ENCODE assay signal across 22 mouse cellular contexts in the genomic region with DNA sequence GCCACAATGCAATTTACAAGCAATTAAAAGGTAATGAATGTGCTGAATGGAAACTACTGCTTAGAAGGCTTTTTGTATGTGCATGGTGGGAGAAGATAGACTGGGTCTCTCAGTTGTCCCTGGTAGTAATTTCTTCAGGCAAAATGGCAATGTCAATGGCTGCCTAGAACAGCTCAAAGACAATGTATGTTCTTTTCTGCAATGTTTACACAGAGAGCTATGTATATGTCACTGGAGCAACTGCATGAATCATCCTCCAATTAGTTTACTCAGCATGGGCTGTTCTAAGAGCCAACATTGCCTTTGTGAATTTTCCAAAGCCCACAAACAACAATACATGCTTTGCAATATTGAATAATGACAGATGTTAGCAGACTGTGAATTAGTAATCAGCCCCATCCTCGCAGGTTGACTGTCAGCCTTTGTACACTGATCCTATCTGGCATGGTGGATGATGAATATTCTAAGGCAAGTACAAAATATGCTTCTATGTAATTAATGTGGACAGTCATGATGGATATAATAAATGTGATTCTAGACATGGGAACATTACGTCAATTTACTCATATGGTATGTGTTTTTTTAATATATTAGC.
A peak's percentile ranks its signal among the peaks of the same experiment; 100 is the strongest.
DNase-seq lines count a peak whose midpoint lies in the region; ATAC-seq lines count a peak whose summit lies in the region.
"Had no signal": no experiment of that assay in that cellular context is flagged by ENCODE, and none has a peak within 500 bp of the region (broad histone marks: within the 10 kb centered on the region; RNA-seq: fewer than 3 reads in every experiment).

No protein-coding gene starts in this region.

- 0 out of 2 replicates have a peak, but pooled peaks cover 4% of the 10 kb centered on the region for H3K4me1 ChIP-seq in midbrain, embryonic 13.5 days (replicated peaks)
- H3K4me1 ChIP-seq in midbrain, embryonic 10.5 days: no peaks in the 10 kb centered on the region
- no peaks in the 10 kb centered on the region for H3K4me1 ChIP-seq in forebrain, embryonic 12.5 days
- no peaks in the 10 kb centered on the region for H3K4me1 ChIP-seq in hindbrain, embryonic 12.5 days
- no peaks in the 10 kb centered on the region for H3K4me1 ChIP-seq in neural tube, embryonic 14.5 days (ENCODE audit: control insufficient read depth, insufficient read depth, low read length)
- H3K4me1 ChIP-seq: heart, embryonic 12.5 days; limb, embryonic 15.5 days; liver, embryonic 15.5 days; neural tube, embryonic 13.5 days had no signal

- H3K4me3 ChIP-seq in midbrain, embryonic 13.5 days (replicated peaks): no peak overlapping the region
- H3K4me3 ChIP-seq in midbrain, embryonic 10.5 days: no peak overlapping the region
- no peak overlapping the region for H3K4me3 ChIP-seq in forebrain, embryonic 12.5 days (replicated peaks)
- H3K4me3 ChIP-seq in hindbrain, embryonic 12.5 days: no peak overlapping the region
- no peak overlapping the region for H3K4me3 ChIP-seq in neural tube, embryonic 14.5 days (ENCODE audit: low read depth, low read length)
- H3K4me3 ChIP-seq: heart, embryonic 12.5 days; layer of hippocampus, adult 2 months; limb, embryonic 15.5 days; liver, embryonic 15.5 days; neural tube, embryonic 13.5 days had no signal

- H3K27me3 ChIP-seq in midbrain, embryonic 13.5 days: no peaks in the 10 kb centered on the region
- H3K27me3 ChIP-seq in midbrain, embryonic 10.5 days (ENCODE audit: low read depth, poor library complexity, severe bottlenecking): no peaks in the 10 kb centered on the region
- H3K27me3 ChIP-seq in forebrain, embryonic 12.5 days: no peaks in the 10 kb centered on the region
- H3K27me3 ChIP-seq in hindbrain, embryonic 12.5 days: no peaks in the 10 kb centered on the region
- H3K27me3 ChIP-seq in neural tube, embryonic 14.5 days (ENCODE audit: control insufficient read depth, insufficient read depth, low read length): no peaks in the 10 kb centered on the region
- H3K27me3 ChIP-seq: heart, embryonic 12.5 days; limb, embryonic 15.5 days; liver, embryonic 15.5 days; neural tube, embryonic 13.5 days had no signal

- no peak overlapping the region for H3K4me2 ChIP-seq in midbrain, embryonic 13.5 days (replicated peaks)
- H3K4me2 ChIP-seq in forebrain, embryonic 12.5 days: no peak overlapping the region
- no peak overlapping the region for H3K4me2 ChIP-seq in hindbrain, embryonic 12.5 days (replicated peaks)
- no peak overlapping the region for H3K4me2 ChIP-seq in neural tube, embryonic 14.5 days (ENCODE audit: low read depth, low read length)
- H3K4me2 ChIP-seq: heart, embryonic 12.5 days; limb, embryonic 15.5 days; liver, embryonic 15.5 days; neural tube, embryonic 13.5 days had no signal

- no peak overlapping the region for H3K9ac ChIP-seq in midbrain, embryonic 13.5 days (replicated peaks)
- no peak overlapping the region for H3K9ac ChIP-seq in forebrain, embryonic 12.5 days
- no peak overlapping the region for H3K9ac ChIP-seq in hindbrain, embryonic 12.5 days
- no peak overlapping the region for H3K9ac ChIP-seq in neural tube, embryonic 14.5 days (replicated peaks; ENCODE audit: low read depth, low read length)
- H3K9ac ChIP-seq: heart, embryonic 12.5 days; limb, embryonic 15.5 days; liver, embryonic 15.5 days; neural tube, embryonic 13.5 days had no signal

- H3K27ac ChIP-seq in midbrain, embryonic 13.5 days: peak overlapping the region; percentile 14; the same call in 1 of the 2 replicates
- no peak overlapping the region for H3K27ac ChIP-seq in midbrain, embryonic 10.5 days (replicated peaks)
- H3K27ac ChIP-seq in forebrain, embryonic 12.5 days: no peak overlapping the region
- no peak overlapping the region for H3K27ac ChIP-seq in hindbrain, embryonic 12.5 days
- H3K27ac ChIP-seq in neural tube, embryonic 14.5 days (ENCODE audit: low read depth, low read length): no peak overlapping the region
- H3K27ac ChIP-seq: layer of hippocampus, adult 2 months; limb, embryonic 15.5 days; liver, embryonic 15.5 days; neural tube, embryonic 13.5 days had no signal

- H3K9me3 ChIP-seq in midbrain, embryonic 13.5 days: no peaks in the 10 kb centered on the region
- no peaks in the 10 kb centered on the region for H3K9me3 ChIP-seq in midbrain, embryonic 10.5 days (replicated peaks)
- no peaks in the 10 kb centered on the region for H3K9me3 ChIP-seq in forebrain, embryonic 12.5 days
- no peaks in the 10 kb centered on the region for H3K9me3 ChIP-seq in hindbrain, embryonic 12.5 days (replicated peaks)
- H3K9me3 ChIP-seq in neural tube, embryonic 14.5 days (ENCODE audit: control insufficient read depth, low read length): no peaks in the 10 kb centered on the region
- H3K9me3 ChIP-seq: heart, embryonic 12.5 days; limb, embryonic 15.5 days; liver, embryonic 15.5 days; neural tube, embryonic 13.5 days had no signal

- WGBS in midbrain, embryonic 13.5 days: 60% methylated on average over 2 of the region's 2 CpGs
- WGBS in midbrain, embryonic 10.5 days: 88% methylated on average over 2 of the region's 2 CpGs
- 67% methylated on average over 2 of the region's 2 CpGs for WGBS in forebrain, embryonic 12.5 days
- WGBS in hindbrain, embryonic 12.5 days: 67% methylated on average over 2 of the region's 2 CpGs
- 64% methylated on average over 2 of the region's 2 CpGs for WGBS in neural tube, embryonic 14.5 days

- DNase-seq in midbrain, embryonic 10.5 days (ENCODE audit: low spot score): no peak
- DNase-seq in urinary bladder, adult 18-20 months (ENCODE audit: low spot score in 2 of 2): no peak
- DNase-seq in kidney, adult 8-10 months: no peak
- DNase-seq: adrenal gland, postnatal 10 days; cerebellum, adult 11-12 months; cerebellum, postnatal 25 days; embryo, embryonic 11 days; heart, postnatal 14 days; kidney, adult 18-20 months; kidney, postnatal 14 days; layer of hippocampus, postnatal 36 days; right cerebral cortex, postnatal 4 days; thymus, postnatal 14 days had no signal

- no peaks in the 10 kb centered on the region for H3K36me3 ChIP-seq in midbrain, embryonic 13.5 days
- no peaks in the 10 kb centered on the region for H3K36me3 ChIP-seq in midbrain, embryonic 10.5 days
- no peaks in the 10 kb centered on the region for H3K36me3 ChIP-seq in forebrain, embryonic 12.5 days (replicated peaks)
- no peaks in the 10 kb centered on the region for H3K36me3 ChIP-seq in hindbrain, embryonic 12.5 days
- H3K36me3 ChIP-seq in neural tube, embryonic 14.5 days (ENCODE audit: control insufficient read depth, insufficient read depth, low read length): no peaks in the 10 kb centered on the region
- H3K36me3 ChIP-seq: heart, embryonic 12.5 days; limb, embryonic 15.5 days; liver, embryonic 15.5 days; neural tube, embryonic 13.5 days had no signal

- peak; percentile 68 for ATAC-seq in midbrain, embryonic 13.5 days
- ATAC-seq in forebrain, embryonic 12.5 days (ENCODE audit: low FRiP score): peak; percentile 39; the same call in 1 of the 2 replicates
- peak; percentile 50; the same call in 1 of the 2 replicates for ATAC-seq in hindbrain, embryonic 12.5 days (ENCODE audit: low FRiP score)
- ATAC-seq in neural tube, embryonic 14.5 days (ENCODE audit: low read depth): peak; percentile 58; the same call in 1 of the 2 replicates
